Mouse (Mus musculus) embryonic fibroblast, embryonic 13.5 days (primary cell): ENCODE results near the gene Phykpl.

Experiments used
- CTCF ChIP-seq: IDR thresholded peaks from 2 replicates; pipeline ENCODE4 v1.5.1; 2011; ENCODE audit warnings: mild to moderate bottlenecking, control low read depth, low read length, moderate library complexity, borderline replicate concordance; ENCODE audit not compliant: insufficient read depth
- POLR2A ChIP-seq: IDR thresholded peaks from 2 replicates; pipeline ENCODE4 v1.6.1; 2011; ENCODE audit warnings: low read depth, mild to moderate bottlenecking, control low read depth, low read length, moderate library complexity

DNA sequence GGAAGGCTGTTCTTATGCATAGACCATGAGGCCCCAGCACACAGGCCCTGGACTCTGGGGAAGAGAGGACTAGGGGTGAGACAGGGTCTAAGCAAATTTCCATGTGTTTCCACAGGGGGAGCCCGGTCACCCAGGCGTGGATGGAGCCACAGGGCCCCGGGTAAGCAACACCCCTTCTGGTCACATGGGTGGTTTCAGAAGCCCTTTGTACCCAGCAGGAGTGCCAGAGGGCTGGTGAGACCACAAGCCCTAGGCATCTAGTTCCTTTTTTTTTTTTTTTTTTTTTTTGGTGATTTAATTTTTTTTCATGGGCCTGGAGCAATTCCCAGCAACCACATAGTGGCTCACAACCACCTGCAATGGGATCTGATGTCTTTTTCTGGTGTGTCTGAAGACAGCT lies 19.5 kb upstream of the Phykpl start:
- TF ChIP-seq POLR2A = no peak
- no peak for TF ChIP-seq CTCF
